Mouse (Mus musculus): ENCODE measurements around the gene Prr3.

DNA sequence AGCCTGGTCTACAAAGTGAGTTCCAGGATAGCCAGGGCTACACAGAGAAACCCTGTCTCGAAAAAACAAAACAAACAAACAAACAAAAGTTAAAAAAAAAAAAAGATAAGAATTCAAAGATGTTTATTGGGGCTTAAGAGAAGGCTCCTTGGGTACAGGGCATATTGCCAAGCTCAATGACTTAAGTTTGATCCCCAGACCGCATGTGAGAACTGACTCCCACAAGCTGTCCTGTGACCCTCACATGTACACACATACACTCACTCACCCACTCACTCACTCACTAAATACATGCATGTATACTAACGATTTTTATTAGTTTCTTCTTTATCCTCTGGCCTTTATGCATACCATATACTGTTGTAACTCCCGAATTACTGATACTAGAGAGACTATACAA, 20.3 kb upstream of the Prr3 start:
- TF ChIP-seq CTCF (IDR thresholded peaks at IDR 0.05; ENCODE audit: low read depth, low read length): no peak
- TF ChIP-seq POLR2A (IDR thresholded peaks at IDR 0.05; ENCODE audit: borderline replicate concordance, low read depth, low read length): no peak
